Mouse (Mus musculus) cerebellum, adult 2 months (tissue): ENCODE results near the gene Gck. TPM values are rescaled to one million over a fixed set of nuclear protein-coding genes. Genes with fewer than 3 reads are reported as not detected.

ENCODE experiments used
- DNase-seq, 2 experiments: peaks; one replicate each; pipeline ENCODE4 v3.0.0; 2021
- H3K27ac ChIP-seq: fragments of 200-500 bp; 2 replicates; pipeline ENCODE4 v1.5.1; 2012; ENCODE audit warnings: low read length, control low read depth, inconsistent platforms; ENCODE audit not compliant: insufficient read depth
- H3K27me3 ChIP-seq: fragments of 200-500 bp; 2 replicates; pipeline ENCODE4 v1.6.1; 2012; ENCODE audit warnings: inconsistent platforms, mild to moderate bottlenecking, low read length, moderate library complexity; ENCODE audit not compliant: control insufficient read depth, insufficient read depth
- H3K4me1 ChIP-seq: fragments of 200-500 bp; 2 replicates; pipeline ENCODE4 v1.6.1; 2011; ENCODE audit warnings: low read length; ENCODE audit not compliant: control insufficient read depth, insufficient read depth
- H3K4me3 ChIP-seq: fragments of 200-500 bp; replicated peaks from 2 replicates; pipeline ENCODE3; 2011; ENCODE audit warnings: mild to moderate bottlenecking, low read depth, low read length, control low read depth; ENCODE audit not compliant: insufficient read depth
- CTCF ChIP-seq: fragments of 200-500 bp; IDR thresholded peaks from 2 replicates; pipeline ENCODE4 v1.5.1; 2011; ENCODE audit warnings: low read depth, mild to moderate bottlenecking, control low read depth, low read length, moderate library complexity, borderline replicate concordance; ENCODE audit not compliant: insufficient read depth
- POLR2A ChIP-seq: fragments of 200-500 bp; IDR thresholded peaks from 2 replicates; pipeline ENCODE4 v1.6.1; 2011; ENCODE audit warnings: low read length, control low read depth, borderline replicate concordance; ENCODE audit not compliant: insufficient read depth
- WGBS: fragments of 180-500 bp; shearing (Covaris S2); methylation state at CpG from one replicate; pipeline ENCODE4 v1.1.7; 2018; 5-methylcytosine and 5-hydroxymethylcytosine counted together
- polyA plus RNA-seq: library from polyadenylated mRNA; depleted of rRNA; stranded (reverse); fragments of >200 nt; gene quantifications from 2 replicates; pipeline ENCODE4 v1.2.3, GENCODE M21; 2012

The Gck gene
- polyA plus RNA-seq, 1 experiment, result 0.74 TPM

DNA sequence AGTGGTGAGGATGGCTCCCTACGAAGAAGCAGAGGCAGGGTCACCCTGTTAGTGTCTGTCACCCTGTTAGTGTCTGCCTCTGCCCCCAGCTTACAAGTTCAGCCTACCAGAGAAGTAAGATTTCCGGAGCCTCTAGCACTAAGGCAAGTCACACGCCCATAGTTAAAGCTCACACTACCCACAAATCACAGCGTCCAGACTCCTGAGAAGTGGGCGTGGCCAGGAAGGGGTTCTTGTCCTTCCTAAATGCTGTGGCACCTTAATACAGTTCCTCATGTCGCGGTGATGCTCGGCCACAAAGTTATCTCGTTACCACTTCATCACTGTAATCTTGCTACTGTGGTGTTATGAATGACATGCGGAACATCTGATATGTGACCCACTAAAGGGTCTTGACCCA is 38.2 kb upstream of the Gck start:
- DNase-seq, result no peak
- TF ChIP-seq CTCF (no peak), POLR2A (no peak)
- H3K4me3 ChIP-seq, result no peak overlapping the region
- WGBS, result 84% methylated on average over 10 of the region's 10 CpGs
- no peaks in the 10 kb centered on the region for H3K27me3 ChIP-seq
- no peak overlapping the region for H3K27ac ChIP-seq
- H3K4me1 ChIP-seq, result peaks cover 61% of the 10 kb centered on the region

DNA sequence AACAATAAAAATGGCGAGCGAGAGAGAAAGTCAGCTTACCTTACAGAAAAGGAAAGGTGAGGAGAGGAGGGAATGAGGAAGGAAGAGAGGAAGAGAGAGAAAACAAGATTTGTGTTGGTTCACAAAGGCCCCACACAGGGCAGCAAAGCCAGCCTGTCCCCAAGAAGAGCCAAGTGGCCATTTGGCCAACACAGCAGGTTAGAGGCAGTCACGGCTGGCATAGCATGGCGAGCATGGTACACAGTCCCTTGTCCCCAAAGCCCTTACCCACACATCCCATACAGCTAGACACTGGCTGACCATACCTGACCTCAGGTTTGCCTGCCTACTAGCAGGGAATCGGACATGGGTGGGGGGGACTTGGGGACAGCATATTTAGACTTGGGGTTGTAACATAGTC is 33.7 kb upstream of the Gck start:
- WGBS, result 40% methylated on average over 5 of the region's 5 CpGs

DNA sequence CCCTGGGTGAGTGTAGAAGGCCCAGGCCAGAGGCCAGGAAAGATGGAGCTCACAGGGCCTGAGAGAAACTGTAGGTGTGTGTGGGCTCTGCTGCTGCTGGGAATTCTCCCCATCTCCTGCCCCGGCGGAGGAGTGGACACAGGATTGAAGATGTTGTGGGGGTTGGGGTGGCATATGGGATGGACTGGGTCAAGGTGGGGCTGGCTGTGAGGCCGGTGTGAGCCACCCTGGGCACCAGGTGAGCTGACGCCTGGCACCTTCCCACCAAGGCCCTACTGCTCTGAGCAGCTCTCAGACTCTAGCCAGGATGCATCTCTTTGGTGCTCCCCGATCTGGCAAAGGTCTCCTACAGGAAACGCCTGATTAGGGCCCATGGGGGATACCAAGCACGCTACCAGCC is 31.4 kb upstream of the Gck start:
- Histone ChIP-seq H3K27ac (0 out of 2 replicates have a peak overlapping the region, but pooled peaks have one; percentile 40), H3K4me1 (peaks cover 71% of the 10 kb centered on the region), H3K27me3 (no peaks in the 10 kb centered on the region), H3K4me3 (no peak overlapping the region)
- TF ChIP-seq POLR2A, result no peak
- TF ChIP-seq CTCF, result no peak
- peak in 1 of 2 experiments; percentile 39 for DNase-seq
- 24% methylated on average over 7 of the region's 7 CpGs for WGBS

More for the DNA sequence above, 33.7 kb upstream of the Gck start:
- Histone ChIP-seq H3K4me1 (peaks cover 63% of the 10 kb centered on the region), H3K4me3 (no peak overlapping the region), H3K27me3 (no peaks in the 10 kb centered on the region), H3K27ac (peak overlapping the region; percentile 84)
- TF ChIP-seq POLR2A (no peak), CTCF (no peak)
- DNase-seq, result peak; percentile 81 to 88

DNA sequence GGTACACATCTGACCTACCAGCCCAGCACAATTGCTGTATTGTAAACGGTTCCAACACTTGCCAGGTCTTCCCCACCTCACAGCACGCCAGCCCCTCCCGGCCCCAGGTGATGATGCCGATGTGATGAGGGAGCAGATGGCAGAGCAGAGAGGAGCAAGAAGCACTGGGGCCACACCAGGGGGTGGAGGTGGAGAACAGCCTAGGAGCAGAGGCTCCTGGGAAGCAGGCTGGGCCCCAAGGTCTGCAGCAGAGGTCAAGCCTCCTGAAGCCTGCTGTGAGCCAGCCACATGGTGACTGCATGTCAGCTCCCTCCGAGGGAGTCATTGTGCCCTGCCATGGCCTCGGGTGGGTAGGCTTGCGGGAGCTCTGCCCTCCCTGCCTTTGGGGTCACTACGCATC is 30.7 kb upstream of the Gck start:
- H3K27me3 ChIP-seq, result no peaks in the 10 kb centered on the region
- no peak overlapping the region for H3K4me3 ChIP-seq
- DNase-seq, result peak in 1 of 2 experiments; percentile 57
- TF ChIP-seq POLR2A (no peak), CTCF (no peak)
- peak overlapping the region; percentile 40 for H3K27ac ChIP-seq
- H3K4me1 ChIP-seq, result peaks cover 69% of the 10 kb centered on the region
- 33% methylated on average over 8 of the region's 8 CpGs for WGBS

DNA sequence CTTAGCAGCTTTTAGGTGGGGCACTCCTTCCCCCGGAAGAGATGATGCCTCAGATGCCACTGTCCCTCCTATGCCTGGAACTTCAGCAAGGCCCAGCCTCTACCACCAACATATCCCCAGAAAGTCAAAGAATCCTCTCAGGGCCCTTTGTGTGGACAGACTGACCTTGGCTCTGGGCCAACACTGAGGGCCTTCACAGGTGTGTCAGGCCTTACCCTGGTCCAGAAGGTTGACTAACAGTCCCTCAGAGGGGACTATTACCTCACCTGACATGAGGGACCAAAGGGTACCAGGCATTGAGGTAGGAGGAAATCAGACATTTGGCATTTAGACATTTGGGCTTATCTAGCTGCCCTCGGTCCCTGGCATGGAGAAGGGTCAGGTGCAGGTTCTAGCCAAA is 30.2 kb upstream of the Gck start:
- WGBS, result 56% methylated on average over 2 of the region's 2 CpGs
- Histone ChIP-seq H3K4me3 (no peak overlapping the region), H3K27ac (0 out of 2 replicates have a peak overlapping the region, but pooled peaks have one; percentile 40), H3K4me1 (peaks cover 66% of the 10 kb centered on the region), H3K27me3 (no peaks in the 10 kb centered on the region)
- TF ChIP-seq POLR2A (no peak), CTCF (no peak)
- no peak for DNase-seq

DNA sequence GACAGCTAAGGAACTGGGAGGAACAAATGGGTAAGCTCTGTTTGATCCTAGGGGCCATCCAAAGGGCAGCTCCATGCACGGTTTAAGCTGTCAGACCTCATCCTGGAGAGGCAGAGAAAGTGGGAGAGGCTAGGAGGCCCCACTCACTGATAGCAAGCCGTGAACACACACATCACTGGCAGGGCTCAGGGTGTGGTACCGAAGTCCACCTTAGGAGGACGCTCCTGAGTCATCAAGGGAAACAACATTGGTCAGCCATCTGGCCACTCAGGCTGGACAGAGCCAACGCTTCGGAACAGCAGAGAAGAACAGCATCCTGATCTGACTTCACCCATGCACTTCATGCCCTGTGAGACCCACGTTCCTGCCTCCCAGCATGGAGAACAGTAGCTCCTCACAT is 29.2 kb upstream of the Gck start:
- WGBS, result 64% methylated on average over 7 of the region's 7 CpGs
- H3K4me1 ChIP-seq, result peaks cover 57% of the 10 kb centered on the region
- no peak for DNase-seq
- H3K4me3 ChIP-seq, result no peak overlapping the region
- peak overlapping the region; percentile 7; the same call in 1 of the 2 replicates for H3K27ac ChIP-seq
- no peaks in the 10 kb centered on the region for H3K27me3 ChIP-seq
- TF ChIP-seq CTCF (peak; percentile 55; the same call in 1 of the 2 replicates), POLR2A (no peak)

DNA sequence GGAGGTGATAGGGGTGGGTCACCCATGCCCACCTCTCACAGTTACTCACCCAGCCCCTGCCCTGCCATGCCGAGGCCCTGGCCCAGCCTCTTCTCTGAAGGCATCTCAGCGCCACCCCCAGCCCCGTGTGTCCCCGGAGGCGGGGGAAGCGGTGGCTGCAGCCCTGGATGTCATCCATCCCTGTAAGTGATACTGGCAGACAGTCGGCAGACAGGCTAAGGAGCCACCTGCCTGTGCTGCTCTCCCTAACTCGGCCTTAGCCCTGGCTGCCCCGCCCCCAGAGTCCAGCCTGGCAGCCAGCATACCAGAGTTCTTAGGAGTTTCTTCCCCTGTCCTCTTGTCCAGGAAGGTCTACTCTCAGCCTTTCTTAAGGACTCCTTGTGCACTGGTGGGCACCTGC is 26.2 kb upstream of the Gck start:
- TF ChIP-seq POLR2A, result no peak
- TF ChIP-seq CTCF, result no peak
- peaks cover 33% of the 10 kb centered on the region for H3K4me1 ChIP-seq
- no peak overlapping the region for H3K27ac ChIP-seq
- no peaks in the 10 kb centered on the region for H3K27me3 ChIP-seq
- WGBS, result 8% methylated on average over 9 of the region's 9 CpGs
- H3K4me3 ChIP-seq, result no peak overlapping the region
- peak in 1 of 2 experiments; percentile 62 for DNase-seq

DNA sequence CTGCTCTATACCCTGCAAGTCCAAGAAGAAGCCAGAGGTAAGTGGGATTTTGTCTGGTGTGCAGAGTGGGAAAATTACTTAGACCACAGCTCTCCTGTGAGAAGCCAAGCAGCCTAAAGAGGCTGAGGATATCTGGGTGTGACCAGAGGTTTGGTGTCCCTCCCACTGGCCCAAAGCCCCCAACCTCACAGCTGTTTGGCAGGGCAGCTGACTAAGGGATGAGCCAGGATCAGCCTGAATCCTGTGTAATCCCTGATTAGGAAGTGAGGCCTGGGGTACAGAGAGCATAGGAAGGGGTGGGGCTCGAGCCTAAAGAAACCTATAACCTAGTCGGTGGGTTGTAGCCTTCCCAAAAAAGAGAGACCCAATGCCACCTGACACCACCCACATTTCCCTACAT is 25.2 kb upstream of the Gck start:
- H3K4me3 ChIP-seq, result no peak overlapping the region
- no peak for DNase-seq
- H3K27ac ChIP-seq, result no peak overlapping the region
- TF ChIP-seq POLR2A (no peak), CTCF (no peak)
- H3K4me1 ChIP-seq, result peaks cover 23% of the 10 kb centered on the region
- WGBS, result 73% methylated on average over 2 of the region's 2 CpGs
- H3K27me3 ChIP-seq, result no peaks in the 10 kb centered on the region
